Mouse (Mus musculus) heart, embryonic 14.5 days (tissue): ENCODE results near the gene Faiml. TPM values are rescaled to one million over a fixed set of nuclear protein-coding genes. Genes with fewer than 3 reads are reported as not detected.

Experiments
- ATAC-seq: fragments of 200-750 bp; cut with Nextera tagmentation; 2 replicates; pipeline ENCODE4 v1.8.0; 2017; ENCODE audit warnings: low read depth, moderate TSS enrichment; ENCODE audit not compliant: insufficient number of reproducible peaks, insufficient read depth, low FRiP score
- H3K27ac ChIP-seq, 2 experiments: fragments of 200-500 bp in 1 of 2; fragments of 300-500 bp in 1 of 2; sonication (generic) in 1 of 2; replicated peaks in 1 of 2; 2 replicates each; pipeline ENCODE4 v1.5.1; 2012 to 2014; ENCODE audit warnings: low read depth in 2 of 2, low read length in 2 of 2, control low read depth in 1 of 2, mild to moderate bottlenecking in 1 of 2, mixed read lengths in 1 of 2; ENCODE audit not compliant: control insufficient read depth in 1 of 2, insufficient read depth in 1 of 2
- H3K27me3 ChIP-seq: fragments of 300-500 bp; sonication (generic); 2 replicates; pipeline ENCODE4 v1.6.1; 2014; ENCODE audit warnings: mild to moderate bottlenecking, low read length, control low read depth; ENCODE audit not compliant: control insufficient read depth, insufficient read depth
- H3K36me3 ChIP-seq: fragments of 300-500 bp; sonication (generic); 2 replicates; pipeline ENCODE4 v1.6.1; 2014; ENCODE audit warnings: mild to moderate bottlenecking, control low read depth, low read length, mixed read lengths; ENCODE audit not compliant: control insufficient read depth, insufficient read depth
- H3K4me1 ChIP-seq, 2 experiments: fragments of 200-500 bp in 1 of 2; fragments of 300-500 bp in 1 of 2; sonication (generic) in 1 of 2; 2 replicates each; pipeline ENCODE4 v1.6.1; 2012 to 2014; ENCODE audit warnings: low read length in 2 of 2, control low read depth in 1 of 2, mixed read lengths in 1 of 2; ENCODE audit not compliant: control insufficient read depth in 2 of 2, insufficient read depth in 2 of 2
- H3K4me2 ChIP-seq: fragments of 300-500 bp; sonication (generic); 2 replicates; pipeline ENCODE4 v1.6.1; 2014; ENCODE audit warnings: mild to moderate bottlenecking, low read length
- H3K4me3 ChIP-seq, 2 experiments: fragments of 200-500 bp in 1 of 2; fragments of 300-500 bp in 1 of 2; sonication (generic) in 1 of 2; 2 replicates each; pipeline ENCODE4 v1.5.1; 2012 to 2014; ENCODE audit warnings: low read length in 2 of 2, mild to moderate bottlenecking in 2 of 2, control low read depth in 1 of 2, low read depth in 1 of 2, moderate library complexity in 1 of 2; ENCODE audit not compliant: control insufficient read depth in 1 of 2, insufficient read depth in 1 of 2
- H3K9ac ChIP-seq: fragments of 300-500 bp; sonication (generic); 2 replicates; pipeline ENCODE4 v1.6.1; 2014; ENCODE audit warnings: mild to moderate bottlenecking, low read length
- H3K9me3 ChIP-seq: fragments of 300-500 bp; sonication (generic); 2 replicates; pipeline ENCODE4 v1.6.1; 2016; ENCODE audit warnings: low read length, control low read depth; ENCODE audit not compliant: control insufficient read depth
- WGBS: fragments of 180-500 bp; shearing (Covaris S2); extraction: QIAGEN DNeasy Blood & Tissue Kit; methylation state at CpG from one replicate; pipeline ENCODE4 v1.1.7; 2014; 5-methylcytosine and 5-hydroxymethylcytosine counted together
- polyA plus RNA-seq: library from polyadenylated mRNA; unstranded; fragments of >200 nt; fragmentation: Nextera tagmentation; extraction: Ambion mirVana; gene quantifications from 2 replicates; pipeline ENCODE4 v1.2.1, GENCODE M21; 2014

Gene Faiml
- polyA plus RNA-seq, 1 experiment from 2014 or later: not detected

GRCm38 (mm10) chr9:99243190-99243894 lies 6.3 kb upstream of the Faiml start, which contains the start of gene Cep70:
Gene Cep70 (plus strand): TSS chr9:99243367.
- WGBS: under 1% methylated on average over 66 of the region's 66 CpGs
- H3K27me3 ChIP-seq: no peaks in the 10 kb centered on the region
- peak within 1 kb of the TSS; percentile 63 to 94 for H3K4me3 ChIP-seq
- 0 out of 2 replicates have a peak, but pooled peaks cover 7% of the 10 kb centered on the region for H3K36me3 ChIP-seq
- peak within 1 kb of the TSS; percentile 40 to 58 for H3K27ac ChIP-seq
- no peaks in the 10 kb centered on the region for H3K9me3 ChIP-seq
- ATAC-seq: peak; percentile 96
- H3K4me2 ChIP-seq: peak within 1 kb of the TSS; percentile 70
- H3K9ac ChIP-seq: peak within 1 kb of the TSS; percentile 88
- H3K4me1 ChIP-seq: peaks cover 3 to 10% of the 10 kb centered on the region in 2 experiments; a peak in 3 of 4 replicates

DNA sequence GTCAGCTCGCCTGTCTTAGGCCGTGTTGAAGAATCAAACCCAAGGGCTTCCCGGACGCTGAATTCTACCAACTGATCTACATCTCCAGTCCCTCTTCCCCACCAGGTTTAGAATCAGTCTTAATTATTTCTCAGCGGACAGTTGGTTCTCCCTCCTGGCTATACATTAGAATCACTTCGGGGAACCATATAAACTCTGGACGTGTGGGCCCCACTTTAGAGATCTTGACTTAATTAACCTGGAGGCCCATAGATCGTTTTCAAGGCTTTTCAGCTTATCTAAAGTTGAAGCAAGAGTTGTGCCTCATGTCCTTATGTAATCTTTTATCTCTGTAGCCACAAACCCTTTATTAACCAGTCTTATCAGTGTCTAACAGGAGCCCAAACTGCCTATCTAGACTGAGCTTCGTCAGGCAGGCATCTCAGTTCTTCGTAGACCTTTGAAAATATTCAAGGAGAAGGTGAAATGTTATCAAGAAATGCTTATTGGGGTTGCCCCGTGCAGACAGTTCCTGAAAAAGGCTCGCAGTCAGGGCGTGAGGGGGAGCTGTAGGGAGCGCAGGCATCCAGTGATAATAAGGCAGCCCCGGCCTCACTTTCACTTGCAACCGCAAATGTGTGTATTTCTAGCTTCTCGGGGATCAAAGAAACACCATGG lies 5.6 kb upstream of the Faiml start:
- ATAC-seq: peak; percentile 45
- H3K27me3 ChIP-seq: no peaks in the 10 kb centered on the region
- 6% methylated on average over 17 of the region's 17 CpGs for WGBS
- no peaks in the 10 kb centered on the region for H3K9me3 ChIP-seq
- H3K27ac ChIP-seq: peak overlapping the region; percentile 38 to 40; a peak in 2 of 4 replicates
- H3K9ac ChIP-seq: peak overlapping the region; percentile 68
- peak overlapping the region; percentile 63 to 94 for H3K4me3 ChIP-seq
- H3K4me1 ChIP-seq: peaks cover 3 to 8% of the 10 kb centered on the region in 2 experiments; a peak in 3 of 4 replicates
- H3K36me3 ChIP-seq: 0 out of 2 replicates have a peak, but pooled peaks cover 5% of the 10 kb centered on the region
- peak overlapping the region; percentile 70 for H3K4me2 ChIP-seq

- H3K4me2 ChIP-seq: peak overlapping the region; percentile 70
- peak overlapping the region in 1 of 2 experiments; percentile 94; a peak in 1 of 4 replicates for H3K4me3 ChIP-seq
- H3K36me3 ChIP-seq: 0 out of 2 replicates have a peak, but pooled peaks cover under 1% of the 10 kb centered on the region
- H3K9me3 ChIP-seq: no peaks in the 10 kb centered on the region
- WGBS: 3% methylated on average over 7 of the region's 7 CpGs
- H3K4me1 ChIP-seq: peaks cover 3 to 8% of the 10 kb centered on the region in 2 experiments; a peak in 3 of 4 replicates
- no peak overlapping the region for H3K9ac ChIP-seq
- ATAC-seq: no peak
- H3K27ac ChIP-seq: no peak overlapping the region
- H3K27me3 ChIP-seq: no peaks in the 10 kb centered on the region
These were observed 5.0 kb upstream of the Faiml start for GRCm38 (mm10) chr9:99242035-99242434.

- Histone ChIP-seq H3K4me1 (peaks cover 3 to 8% of the 10 kb centered on the region in 2 experiments; a peak in 3 of 4 replicates), H3K9me3 (no peaks in the 10 kb centered on the region), H3K4me3 (no peak overlapping the region), H3K27me3 (no peaks in the 10 kb centered on the region), H3K4me2 (no peak overlapping the region), H3K27ac (no peak overlapping the region), H3K9ac (no peak overlapping the region), H3K36me3 (no peaks in the 10 kb centered on the region)
- WGBS: 73% methylated on average over 5 of the region's 5 CpGs
- no peak for ATAC-seq
These were observed 3.5 kb upstream of the Faiml start for GRCm38 (mm10) chr9:99240571-99240970.

GRCm38 (mm10) chr9:99239256-99239655 lies 2.2 kb upstream of the Faiml start:
- Histone ChIP-seq H3K27ac (no peak overlapping the region), H3K9ac (no peak overlapping the region), H3K4me3 (no peak overlapping the region), H3K4me1 (peaks cover 3 to 8% of the 10 kb centered on the region in 2 experiments; a peak in 3 of 4 replicates), H3K36me3 (no peaks in the 10 kb centered on the region), H3K4me2 (no peak overlapping the region), H3K27me3 (no peaks in the 10 kb centered on the region), H3K9me3 (no peaks in the 10 kb centered on the region)
- WGBS: 50% methylated on average over 1 of the region's 1 CpGs
- ATAC-seq: no peak

DNA sequence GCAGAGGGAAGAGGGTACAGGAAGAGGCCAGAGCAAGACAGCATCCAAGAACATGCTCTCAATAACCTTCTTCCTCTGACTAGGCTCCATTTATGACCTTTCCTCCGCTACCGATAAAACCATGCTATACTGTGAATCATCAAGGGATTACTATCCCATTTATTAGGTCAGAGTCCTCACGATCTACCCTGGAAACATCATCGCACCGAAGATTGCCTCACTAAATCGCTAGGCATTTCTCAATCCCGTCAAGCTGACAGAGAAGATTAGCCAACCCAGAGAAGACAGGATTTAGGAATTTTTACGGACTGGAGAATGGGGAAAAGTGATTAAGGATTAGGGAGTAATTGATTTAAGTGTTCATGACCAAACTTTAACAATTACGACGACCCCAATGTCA lies 1.2 kb upstream of the Faiml start:
- Histone ChIP-seq H3K27me3 (no peaks in the 10 kb centered on the region), H3K4me3 (no peak overlapping the region), H3K4me1 (peaks cover 3 to 5% of the 10 kb centered on the region in 2 experiments; a peak in 3 of 4 replicates), H3K36me3 (no peaks in the 10 kb centered on the region), H3K9me3 (no peaks in the 10 kb centered on the region), H3K9ac (no peak overlapping the region), H3K27ac (no peak overlapping the region), H3K4me2 (no peak overlapping the region)
- no peak for ATAC-seq
- 80% methylated on average over 10 of the region's 10 CpGs for WGBS

DNA sequence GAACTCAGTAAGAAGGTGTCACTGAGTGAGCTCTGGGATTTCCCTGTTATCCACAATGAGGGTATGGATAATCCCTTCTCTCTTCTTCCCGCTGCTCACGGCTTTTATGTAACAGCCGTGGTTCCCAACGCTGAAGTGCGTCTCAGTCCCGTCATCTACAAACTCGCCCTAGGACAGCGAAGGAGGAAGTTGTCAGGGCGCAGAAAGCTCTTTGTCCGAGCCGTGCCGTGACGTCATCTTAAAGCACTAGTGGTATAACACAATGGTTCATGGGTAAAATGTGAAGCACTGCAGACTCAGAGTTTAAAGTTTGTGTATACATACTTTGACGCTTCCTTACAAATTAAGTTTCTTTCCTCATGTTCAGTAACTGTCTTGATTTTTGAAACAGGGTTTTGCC lies 7.6 kb downstream of the Faiml start:
- Histone ChIP-seq H3K4me2 (no peak overlapping the region), H3K4me3 (no peak overlapping the region), H3K27ac (no peak overlapping the region), H3K4me1 (no peaks in the 10 kb centered on the region), H3K27me3 (no peaks in the 10 kb centered on the region), H3K9ac (no peak overlapping the region), H3K9me3 (no peaks in the 10 kb centered on the region), H3K36me3 (no peaks in the 10 kb centered on the region)
- no peak for ATAC-seq
- WGBS: 82% methylated on average over 14 of the region's 14 CpGs
